ENCODE assay signal across 25 mouse cellular contexts in genomic region chr15:6461381-6461780, GRCm38 (mm10). TPM values are rescaled to one million over a fixed set of nuclear protein-coding genes. Genes with fewer than 3 reads are reported as not detected.
A peak's percentile ranks its signal among the peaks of the same experiment; 100 is the strongest.
DNase-seq lines count a peak whose midpoint lies in the region; ATAC-seq and TF ChIP-seq lines count a peak whose summit lies in the region.
"Had no signal": no experiment of that assay in that cellular context is flagged by ENCODE, and none has a peak within 500 bp of the region (broad histone marks: within the 10 kb centered on the region; RNA-seq: fewer than 3 reads in every experiment).

No protein-coding gene starts in this region.

- H3K36me3 ChIP-seq in heart, embryonic 13.5 days: no peaks in the 10 kb centered on the region
- no peaks in the 10 kb centered on the region for H3K36me3 ChIP-seq in kidney, postnatal 0 days (ENCODE audit: insufficient read depth, low read length)
- no peaks in the 10 kb centered on the region for H3K36me3 ChIP-seq in kidney, embryonic 14.5 days (ENCODE audit: control insufficient read depth, insufficient read depth, low read length)
- H3K36me3 ChIP-seq in limb, embryonic 15.5 days: no peaks in the 10 kb centered on the region
- no peaks in the 10 kb centered on the region for H3K36me3 ChIP-seq in limb, embryonic 10.5 days
- H3K36me3 ChIP-seq: embryonic facial prominence, embryonic 12.5 days; embryonic facial prominence, embryonic 15.5 days; forebrain, embryonic 10.5 days; forebrain, embryonic 12.5 days had no signal

- DNase-seq in heart, adult 11 months: no peak
- DNase-seq in kidney, postnatal 0 days (ENCODE audit: low spot score): peak; percentile 24
- DNase-seq in limb, embryonic 10.5 days (ENCODE audit: low spot score): no peak
- DNase-seq: adrenal gland, adult 2 months; adrenal gland, postnatal 10 days; adrenal gland, postnatal 25 days; cerebellum, adult 11 months; cerebellum, adult 18-20 months; cerebellum, adult 8-10 months; cerebellum, adult 9-11 months; cerebellum, postnatal 14 days; cerebellum, postnatal 36 days; embryo, embryonic 11 days had no signal

- H3K9ac ChIP-seq in heart, embryonic 13.5 days: no peak overlapping the region
- H3K9ac ChIP-seq in kidney, postnatal 0 days (ENCODE audit: low read depth, low read length): no peak overlapping the region
- H3K9ac ChIP-seq in kidney, embryonic 14.5 days (ENCODE audit: low read depth, low read length): no peak overlapping the region
- H3K9ac ChIP-seq in limb, embryonic 15.5 days: no peak overlapping the region
- H3K9ac ChIP-seq: embryonic facial prominence, embryonic 12.5 days; embryonic facial prominence, embryonic 15.5 days; forebrain, embryonic 12.5 days had no signal

- ATAC-seq in heart, embryonic 13.5 days (ENCODE audit: extremely low read depth, insufficient number of reproducible peaks, low FRiP score, low TSS enrichment): no peak
- no peak for ATAC-seq in kidney, postnatal 0 days (replicated peaks; ENCODE audit: low FRiP score, low read depth)
- no peak for ATAC-seq in kidney, embryonic 14.5 days (ENCODE audit: low FRiP score, low TSS enrichment)
- ATAC-seq in limb, embryonic 15.5 days (ENCODE audit: insufficient number of reproducible peaks, low FRiP score, low TSS enrichment, low read depth): no peak
- ATAC-seq: forebrain, embryonic 14.5 days; forebrain, embryonic 16.5 days had no signal

- peak overlapping the region; percentile 24; the same call in 1 of the 2 replicates for H3K27ac ChIP-seq in heart, embryonic 13.5 days (replicated peaks)
- no peak overlapping the region for H3K27ac ChIP-seq in kidney, postnatal 0 days
- H3K27ac ChIP-seq in kidney, embryonic 14.5 days (ENCODE audit: low read depth, low read length): no peak overlapping the region
- H3K27ac ChIP-seq in limb, embryonic 15.5 days: peak overlapping the region; percentile 54; the same call in 1 of the 2 replicates
- H3K27ac ChIP-seq in limb, embryonic 10.5 days: no peak overlapping the region
- H3K27ac ChIP-seq: embryonic facial prominence, embryonic 12.5 days; embryonic facial prominence, embryonic 15.5 days; forebrain, embryonic 10.5 days; forebrain, embryonic 12.5 days had no signal

- no peak overlapping the region for H3K4me3 ChIP-seq in heart, embryonic 13.5 days
- no peak overlapping the region for H3K4me3 ChIP-seq in kidney, postnatal 0 days (replicated peaks; ENCODE audit: low read depth, low read length)
- H3K4me3 ChIP-seq in kidney, embryonic 14.5 days (ENCODE audit: low read length): no peak overlapping the region
- H3K4me3 ChIP-seq in limb, embryonic 15.5 days: no peak overlapping the region
- H3K4me3 ChIP-seq in limb, embryonic 10.5 days: no peak overlapping the region
- H3K4me3 ChIP-seq: embryonic facial prominence, embryonic 12.5 days; embryonic facial prominence, embryonic 15.5 days; erythroblast, embryonic 14.5 days; forebrain, embryonic 10.5 days; forebrain, embryonic 12.5 days had no signal

- no peaks in the 10 kb centered on the region for H3K27me3 ChIP-seq in heart, embryonic 13.5 days (replicated peaks)
- H3K27me3 ChIP-seq in kidney, postnatal 0 days (ENCODE audit: insufficient read depth, low read length): no peaks in the 10 kb centered on the region
- no peaks in the 10 kb centered on the region for H3K27me3 ChIP-seq in kidney, embryonic 14.5 days (ENCODE audit: control insufficient read depth, insufficient read depth, low read length)
- H3K27me3 ChIP-seq in limb, embryonic 15.5 days: no peaks in the 10 kb centered on the region
- H3K27me3 ChIP-seq in limb, embryonic 10.5 days (ENCODE audit: low read depth, poor library complexity, severe bottlenecking): no peaks in the 10 kb centered on the region
- H3K27me3 ChIP-seq: embryonic facial prominence, embryonic 12.5 days; embryonic facial prominence, embryonic 15.5 days; forebrain, embryonic 12.5 days had no signal

- WGBS in heart, embryonic 13.5 days: 65% methylated on average over 8 of the region's 8 CpGs
- 54% methylated on average over 8 of the region's 8 CpGs for WGBS in kidney, postnatal 0 days
- 70% methylated on average over 8 of the region's 8 CpGs for WGBS in kidney, embryonic 14.5 days
- 52% methylated on average over 8 of the region's 8 CpGs for WGBS in limb, embryonic 15.5 days
- WGBS in limb, embryonic 10.5 days: 86% methylated on average over 8 of the region's 8 CpGs

- TF ChIP-seq CTCF in kidney, postnatal 0 days (IDR thresholded peaks at IDR 0.05; ENCODE audit: low read depth): no peak

- no peak overlapping the region for H3K4me2 ChIP-seq in heart, embryonic 13.5 days
- no peak overlapping the region for H3K4me2 ChIP-seq in kidney, postnatal 0 days (ENCODE audit: low read length)
- no peak overlapping the region for H3K4me2 ChIP-seq in kidney, embryonic 14.5 days (replicated peaks; ENCODE audit: low read depth, low read length)
- H3K4me2 ChIP-seq in limb, embryonic 15.5 days: no peak overlapping the region
- H3K4me2 ChIP-seq: embryonic facial prominence, embryonic 12.5 days; embryonic facial prominence, embryonic 15.5 days; forebrain, embryonic 12.5 days had no signal

- H3K9me3 ChIP-seq in heart, embryonic 13.5 days: no peaks in the 10 kb centered on the region
- H3K9me3 ChIP-seq in kidney, postnatal 0 days (replicated peaks; ENCODE audit: low read length): no peaks in the 10 kb centered on the region
- no peaks in the 10 kb centered on the region for H3K9me3 ChIP-seq in kidney, embryonic 14.5 days (ENCODE audit: control insufficient read depth, low read length)
- H3K9me3 ChIP-seq in limb, embryonic 15.5 days: no peaks in the 10 kb centered on the region
- no peaks in the 10 kb centered on the region for H3K9me3 ChIP-seq in limb, embryonic 10.5 days (replicated peaks)
- H3K9me3 ChIP-seq: embryonic facial prominence, embryonic 12.5 days; embryonic facial prominence, embryonic 15.5 days; forebrain, embryonic 10.5 days; forebrain, embryonic 12.5 days had no signal

- H3K4me1 ChIP-seq in heart, embryonic 13.5 days: no peaks in the 10 kb centered on the region
- H3K4me1 ChIP-seq in kidney, postnatal 0 days (replicated peaks; ENCODE audit: insufficient read depth, low read length): no peaks in the 10 kb centered on the region
- H3K4me1 ChIP-seq in kidney, embryonic 14.5 days (ENCODE audit: control insufficient read depth, insufficient read depth, low read length): no peaks in the 10 kb centered on the region
- H3K4me1 ChIP-seq in limb, embryonic 15.5 days: peaks cover 4% of the 10 kb centered on the region; the same call in 1 of the 2 replicates
- H3K4me1 ChIP-seq in limb, embryonic 10.5 days: no peaks in the 10 kb centered on the region
- H3K4me1 ChIP-seq: embryonic facial prominence, embryonic 12.5 days; forebrain, embryonic 12.5 days had no signal

RNA-seq across cellular contexts. Expression of gene C9, which starts 16.3 kb away (rescaled TPM):
- not detected in 2 replicates for polyA plus RNA-seq in heart, embryonic 13.5 days (2015; fragmentation: Nextera tagmentation; extraction: Ambion mirVana)
- polyA plus RNA-seq in kidney, postnatal 0 days (2015; fragmentation: Nextera tagmentation; extraction: Ambion mirVana): 0.08 TPM in 1 of 2 replicates, not detected in the other
- polyA plus RNA-seq in kidney, embryonic 14.5 days (2014; fragmentation: Nextera tagmentation; extraction: Ambion mirVana): not detected in 2 replicates
- not detected in 2 replicates for polyA plus RNA-seq in limb, embryonic 15.5 days (2015; fragmentation: Nextera tagmentation; extraction: Ambion mirVana)
- not detected in 2 replicates for polyA plus RNA-seq in limb, embryonic 10.5 days (2016; fragmentation: Nextera tagmentation; extraction: Ambion mirVana)
- polyA plus RNA-seq: adrenal gland, adult 2 months; brain, embryonic 14.5 days; C2C12; embryonic facial prominence, embryonic 15.5 days; erythroblast, embryonic 14.5 days; forebrain, embryonic 10.5 days; forebrain, embryonic 12.5 days; forebrain, embryonic 14.5 days; forebrain, embryonic 16.5 days had no signal

Comparison
In these comparisons a context has a peak if more than half of its experiments do, and no peak if none do; other contexts are left out.
1. H3K27ac ChIP-seq: peak in heart, embryonic 13.5 days (single experiment) and limb, embryonic 15.5 days (single experiment); none in kidney, postnatal 0 days (single experiment), kidney, embryonic 14.5 days (single experiment) and limb, embryonic 10.5 days (single experiment).